Mouse (Mus musculus): ENCODE measurements around the gene Olfr695.

DNA sequence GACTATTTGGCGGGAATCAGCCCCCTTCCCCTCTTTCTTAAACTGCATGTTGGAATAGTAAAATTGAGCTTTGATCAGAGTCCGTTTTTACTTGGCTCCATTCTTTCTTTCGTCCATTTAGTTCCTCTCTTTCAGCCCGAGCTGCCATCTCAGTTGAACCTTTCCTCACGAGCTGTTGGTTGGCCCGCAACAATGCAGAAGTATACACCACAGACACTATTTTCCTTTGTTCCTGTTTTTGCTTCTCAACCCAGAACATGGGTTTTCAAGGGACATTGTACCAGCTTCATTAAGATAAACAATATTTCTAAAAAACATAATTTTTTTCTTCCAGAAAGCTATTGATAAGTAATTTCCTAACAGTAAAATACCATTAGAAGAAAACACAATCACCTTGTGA is 4.7 kb downstream of the Olfr695 start:
- TF ChIP-seq CTCF (conservative IDR thresholded peaks at IDR 0.05; ENCODE audit: low read length): no peak
- no peak for TF ChIP-seq POU5F1 (IDR thresholded peaks at IDR 0.05; ENCODE audit: borderline replicate concordance, low read length)
